Mouse (Mus musculus): ENCODE measurements around the gene Grb2.

DNA sequence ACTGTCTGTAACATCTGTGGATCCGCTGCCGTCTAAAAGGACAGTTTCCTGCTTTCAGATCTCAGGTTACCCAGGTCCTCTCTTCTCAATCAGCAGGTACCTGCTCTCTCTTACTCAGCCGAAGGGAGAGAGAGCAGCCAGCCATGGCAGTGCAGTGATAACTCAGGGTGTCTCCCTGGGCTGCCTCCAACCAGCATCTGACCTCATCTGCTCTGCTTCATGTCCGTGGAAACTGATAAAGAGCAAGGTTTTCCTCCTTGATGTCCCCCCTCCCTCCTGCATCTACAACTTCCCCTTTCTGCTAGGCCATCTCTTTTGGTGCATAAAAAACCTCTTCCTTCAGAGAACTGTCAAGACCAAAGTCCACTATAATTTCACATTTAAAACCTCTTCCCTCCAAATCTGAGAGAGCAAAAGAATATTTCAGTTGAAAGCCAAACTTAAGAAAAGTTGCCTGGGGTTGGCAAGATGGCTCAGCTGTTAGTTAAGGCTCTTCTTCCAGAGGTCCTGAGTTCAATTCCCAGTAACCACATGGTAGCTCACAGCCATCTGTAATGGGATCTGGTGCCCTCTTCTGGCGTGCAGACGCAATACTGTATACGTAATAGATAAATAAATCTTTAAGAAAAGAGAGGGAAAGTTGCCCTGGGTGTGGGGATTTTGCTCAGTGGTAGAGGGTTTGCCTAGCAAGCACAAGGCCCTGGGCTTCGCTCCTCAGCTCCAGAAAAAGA, 9.4 kb upstream of the Grb2 start:
- peak; percentile 71 for TF ChIP-seq CTCF (IDR thresholded peaks at IDR 0.05; ENCODE audit: low read depth)
- TF ChIP-seq EP300 (IDR thresholded peaks at IDR 0.05; ENCODE audit: low read depth), result peak; percentile 28; the same call in 1 of the 2 replicates

All from liver, embryonic 14.5 days (tissue).